Mouse (Mus musculus): Measurements from ENCODE around the gene Fbxl5. TPM values are rescaled to one million over a fixed set of nuclear protein-coding genes. Genes with fewer than 3 reads are reported as not detected.

Fbxl5 gene
- total RNA-seq, 2 experiments from 2014 or later, result 77.7 to 88.1 TPM

Other genes starting within 250 kb of the Fbxl5 start
- gene Cc2d2a, start 159.3 kb downstream of the Fbxl5 start, total RNA-seq (2021), result 10 to 100 TPM; 12.7 to 15.2 TPM
- under 1 TPM in 1 of 2 experiments, not detected in 1; 0.16 TPM for gene Bst1, start 2.8 kb downstream of the Fbxl5 start, total RNA-seq (2021)
- 10 to 100 TPM; 10.5 to 11.3 TPM for gene Cd38, start 46.9 kb upstream of the Fbxl5 start, total RNA-seq (2021)
- gene Gm7879, start 91.5 kb upstream of the Fbxl5 start, total RNA-seq (2021), result 10 to 100 TPM in 1 of 2 experiments, 1 to 10 TPM in 1; 9.4 to 13.8 TPM
- gene Fgfbp1, start 160.1 kb upstream of the Fbxl5 start, total RNA-seq (2021), result 1 to 10 TPM; 1.4 to 2.4 TPM

Data from layer of hippocampus, postnatal 10 days (tissue).